Mouse (Mus musculus) midbrain, embryonic 16.5 days (tissue): Measurements from ENCODE around the gene Prl3d1. TPM values are rescaled to one million over a fixed set of nuclear protein-coding genes. Genes with fewer than 3 reads are reported as not detected.
"Not testable (repeated sequence)": the region's sequence is repeated elsewhere in the genome, so short reads cannot be mapped to it uniquely, and the experiment has no call there.

Experiments used
- ATAC-seq: fragments of 200-750 bp; cut with Nextera tagmentation; 2 replicates; pipeline ENCODE4 v1.8.0; 2017; ENCODE audit warnings: moderate TSS enrichment
- H3K27ac ChIP-seq: fragments of 300-500 bp; sonication (generic); 2 replicates; pipeline ENCODE4 v1.5.1; 2014; ENCODE audit warnings: mild to moderate bottlenecking, low read length, mixed read lengths
- H3K27me3 ChIP-seq: fragments of 300-500 bp; sonication (generic); 2 replicates; pipeline ENCODE4 v1.6.1; 2014; ENCODE audit warnings: low read depth, low read length, mixed read lengths; ENCODE audit not compliant: control insufficient read depth, insufficient read depth
- H3K36me3 ChIP-seq: fragments of 300-500 bp; sonication (generic); 2 replicates; pipeline ENCODE4 v1.6.1; 2014; ENCODE audit warnings: mild to moderate bottlenecking, low read length, moderate library complexity, mixed read lengths; ENCODE audit not compliant: control insufficient read depth, insufficient read depth
- H3K4me1 ChIP-seq: fragments of 300-500 bp; sonication (generic); 2 replicates; pipeline ENCODE4 v1.6.1; 2014; ENCODE audit warnings: mild to moderate bottlenecking, low read length, mixed read lengths; ENCODE audit not compliant: control insufficient read depth, insufficient read depth
- H3K4me2 ChIP-seq: fragments of 300-500 bp; sonication (generic); 2 replicates; pipeline ENCODE4 v1.6.1; 2014; ENCODE audit warnings: mild to moderate bottlenecking, low read length, mixed read lengths
- H3K4me3 ChIP-seq: fragments of 300-500 bp; sonication (generic); 2 replicates; pipeline ENCODE4 v1.5.1; 2014; ENCODE audit warnings: low read depth, mild to moderate bottlenecking, low read length, moderate library complexity, mixed read lengths
- H3K9ac ChIP-seq: fragments of 300-500 bp; sonication (generic); 2 replicates; pipeline ENCODE4 v1.6.1; 2014; ENCODE audit warnings: low read depth, low read length, mixed read lengths
- H3K9me3 ChIP-seq: fragments of 300-500 bp; sonication (generic); replicated peaks from 2 replicates; pipeline ENCODE4 v1.6.1; 2014; ENCODE audit warnings: mild to moderate bottlenecking, low read length, mixed read lengths; ENCODE audit not compliant: control insufficient read depth, poor library complexity, severe bottlenecking
- WGBS: fragments of 180-500 bp; shearing (Covaris S2); extraction: QIAGEN DNeasy Blood & Tissue Kit; methylation state at CpG from one replicate; pipeline ENCODE4 v1.1.7; 2014; 5-methylcytosine and 5-hydroxymethylcytosine counted together
- polyA plus RNA-seq: library from polyadenylated mRNA; unstranded; fragments of >200 nt; fragmentation: Nextera tagmentation; extraction: Ambion mirVana; gene quantifications from 2 replicates; pipeline ENCODE4 v1.2.1, GENCODE M21; 2015

Prl3d1 gene
- not detected in 2 replicates for polyA plus RNA-seq

DNA sequence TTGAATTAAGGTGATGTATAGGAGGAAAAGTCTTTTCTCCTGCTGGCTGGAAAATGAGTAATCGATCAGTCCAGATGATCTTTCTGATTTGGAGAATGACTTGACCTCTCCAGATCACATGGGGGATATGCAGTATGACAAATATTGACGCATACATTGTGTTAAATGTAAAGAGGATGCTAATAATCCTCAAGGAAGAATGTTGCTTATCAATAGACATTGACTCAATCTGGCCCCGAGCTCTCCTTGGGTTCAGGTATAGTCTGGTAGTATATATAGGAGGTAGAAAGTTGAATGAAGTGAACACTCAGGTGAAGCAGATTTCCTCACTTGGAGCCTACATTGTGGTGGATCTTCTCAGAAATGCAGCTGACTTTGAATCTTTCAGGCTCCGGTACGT lies at the start of gene Prl3d1:
Gene Prl3d1 (plus strand): TSS at position 301 of the 400 bp plus-strand sequence.
- 95% methylated on average over 5 of the region's 5 CpGs for WGBS
- H3K27me3 ChIP-seq, H3K4me2 ChIP-seq, H3K36me3 ChIP-seq, ATAC-seq, H3K4me3 ChIP-seq, H3K4me1 ChIP-seq, H3K9me3 ChIP-seq, H3K27ac ChIP-seq, H3K9ac ChIP-seq: not testable (repeated sequence)

DNA sequence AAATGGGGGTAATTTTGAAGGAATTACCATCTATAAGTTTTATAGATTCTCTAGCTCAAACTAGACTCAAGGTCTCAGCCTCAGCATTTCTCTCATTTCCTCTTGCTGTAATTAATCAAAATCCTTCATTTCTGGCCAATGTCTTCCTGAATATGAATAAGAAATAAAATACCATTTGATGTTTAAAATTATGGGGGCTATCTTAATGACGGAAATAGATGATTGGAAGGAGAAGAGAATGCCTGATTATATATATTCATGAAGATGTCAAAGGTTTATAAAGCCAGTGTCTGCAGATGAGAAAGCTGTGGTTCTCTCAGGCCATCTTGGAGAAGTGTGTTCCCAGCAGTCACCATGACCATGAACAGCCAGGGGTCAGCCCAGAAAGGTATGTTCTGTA lies 36.7 kb upstream of the Prl3d1 start, which contains the start of gene Prl:
Gene Prl (plus strand): TSS at position 301 of the 400 bp plus-strand sequence.
- H3K4me2 ChIP-seq = no peak within 1 kb of the TSS
- H3K9me3 ChIP-seq = no peaks in the 10 kb centered on the region
- no peak within 1 kb of the TSS for H3K9ac ChIP-seq
- no peaks in the 10 kb centered on the region for H3K27me3 ChIP-seq
- H3K4me3 ChIP-seq = no peak within 1 kb of the TSS
- no peaks in the 10 kb centered on the region for H3K36me3 ChIP-seq
- no peaks in the 10 kb centered on the region for H3K4me1 ChIP-seq
- ATAC-seq = no peak
- WGBS = 94% methylated on average over 1 of the region's 1 CpGs
- H3K27ac ChIP-seq = no peak within 1 kb of the TSS

DNA sequence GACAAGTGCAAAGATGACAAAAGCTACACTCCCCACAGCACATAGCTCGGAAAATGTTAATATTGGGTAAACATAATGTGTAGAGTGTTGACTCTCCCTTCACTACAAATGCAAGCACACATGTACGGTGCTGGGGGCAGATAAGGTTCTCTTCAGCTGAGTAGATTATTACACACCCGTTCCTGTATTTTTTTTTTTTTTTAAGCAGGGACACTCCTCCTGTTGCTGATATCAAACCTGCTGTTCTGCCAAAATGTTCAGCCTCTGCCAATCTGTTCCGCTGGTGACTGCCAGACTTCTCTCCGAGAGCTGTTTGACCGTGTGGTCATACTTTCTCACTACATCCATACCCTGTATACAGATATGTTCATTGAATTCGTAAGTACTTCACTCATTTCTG lies 34.8 kb upstream of the Prl3d1 start:
- H3K27ac ChIP-seq = no peak overlapping the region
- 86% methylated on average over 7 of the region's 7 CpGs for WGBS
- H3K27me3 ChIP-seq = no peaks in the 10 kb centered on the region
- H3K9me3 ChIP-seq = no peaks in the 10 kb centered on the region
- no peaks in the 10 kb centered on the region for H3K36me3 ChIP-seq
- no peak overlapping the region for H3K4me3 ChIP-seq
- H3K4me2 ChIP-seq = no peak overlapping the region
- no peak for ATAC-seq
- H3K9ac ChIP-seq = no peak overlapping the region
- no peaks in the 10 kb centered on the region for H3K4me1 ChIP-seq

DNA sequence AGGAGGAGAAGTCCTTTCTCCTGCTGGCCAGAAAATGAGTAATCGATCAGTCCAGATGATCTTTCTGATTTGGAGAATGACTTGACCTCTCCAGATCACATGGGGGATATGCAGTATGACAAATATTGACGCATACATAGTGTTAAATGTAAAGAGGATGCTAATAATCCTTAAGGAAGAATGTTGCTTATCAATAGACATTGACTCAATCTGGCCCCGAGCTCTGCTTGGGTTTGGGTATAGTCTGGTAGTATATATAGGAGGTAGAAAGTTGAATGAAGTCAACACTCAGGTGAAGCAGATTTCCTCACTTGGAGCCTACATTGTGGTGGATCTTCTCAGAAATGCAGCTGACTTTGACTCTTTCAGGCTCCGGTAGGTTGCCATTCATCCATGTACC lies 27.4 kb downstream of the Prl3d1 start, which contains the start of gene Prl3d2:
Gene Prl3d2 (plus strand): TSS at position 301 of the 400 bp plus-strand sequence.
- not testable (repeated sequence) for H3K9ac ChIP-seq, H3K36me3 ChIP-seq, H3K27me3 ChIP-seq, ATAC-seq, H3K4me1 ChIP-seq, H3K9me3 ChIP-seq, H3K4me2 ChIP-seq, H3K4me3 ChIP-seq, H3K27ac ChIP-seq
- WGBS = 92% methylated on average over 3 of the region's 4 CpGs

DNA sequence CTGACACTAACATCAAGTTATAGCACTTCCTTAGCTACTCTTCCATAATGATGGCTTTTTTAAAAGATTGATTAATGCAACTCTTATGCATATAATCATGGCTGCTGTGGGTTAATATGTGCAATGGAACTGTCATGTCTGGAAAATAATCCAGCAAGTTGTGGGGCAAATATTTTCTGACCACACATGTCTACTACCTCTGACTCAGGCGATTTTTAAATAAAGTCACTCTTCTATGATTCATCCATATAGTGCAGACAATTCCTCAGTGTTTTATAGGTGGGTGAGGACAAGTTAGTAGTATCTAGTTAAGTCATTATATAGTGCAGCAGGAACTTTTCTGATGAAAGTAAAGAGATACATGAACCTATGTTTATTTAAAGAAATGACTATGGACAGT lies 54.3 kb downstream of the Prl3d1 start:
- WGBS = 77% methylated on average over 1 of the region's 1 CpGs
- H3K27ac ChIP-seq = no peak overlapping the region
- ATAC-seq = no peak
- H3K4me3 ChIP-seq = no peak overlapping the region
- no peaks in the 10 kb centered on the region for H3K4me1 ChIP-seq
- no peaks in the 10 kb centered on the region for H3K9me3 ChIP-seq
- no peaks in the 10 kb centered on the region for H3K27me3 ChIP-seq
- H3K9ac ChIP-seq = no peak overlapping the region
- H3K4me2 ChIP-seq = no peak overlapping the region
- no peaks in the 10 kb centered on the region for H3K36me3 ChIP-seq

Other genes with a start within 250 kb of the Prl3d1 start
- not detected in 2 replicates for gene Prl, start 36.6 kb upstream of the Prl3d1 start, polyA plus RNA-seq
- not detected in 2 replicates for gene Prl3d2, start 27.5 kb downstream of the Prl3d1 start, polyA plus RNA-seq
- gene Prl3d3, start 62.6 kb downstream of the Prl3d1 start, polyA plus RNA-seq = not detected in 2 replicates
- not detected in 2 replicates for gene Prl3c1, start 102.5 kb downstream of the Prl3d1 start, polyA plus RNA-seq
- not detected in 2 replicates for gene Prl3b1, start 147.7 kb downstream of the Prl3d1 start, polyA plus RNA-seq
- not detected in 2 replicates for gene Prl3a1, start 165.2 kb downstream of the Prl3d1 start, polyA plus RNA-seq
- gene Prl6a1, start 218.4 kb downstream of the Prl3d1 start, polyA plus RNA-seq = not detected in 2 replicates